Mouse (Mus musculus) heart, adult 2 months (tissue): Measurements from ENCODE around the gene Rcc2.
A peak's percentile ranks its signal among the peaks of the same experiment; 100 is the strongest.

Experiments used
- CTCF ChIP-seq: fragments of 200-600 bp; IDR thresholded peaks from 2 replicates; pipeline ENCODE4 v1.8.1; 2022; ENCODE audit warnings: antibody characterized with exemption, mild to moderate bottlenecking, moderate library complexity
- EP300 ChIP-seq: fragments of 200-500 bp; IDR thresholded peaks from 2 replicates; pipeline ENCODE4 v1.6.1; 2011; ENCODE audit warnings: low read depth, low read length, control low read depth; ENCODE audit not compliant: insufficient read depth
- POLR2A ChIP-seq: fragments of 200-500 bp; IDR thresholded peaks from 2 replicates; pipeline ENCODE4 v1.6.1; 2011; ENCODE audit warnings: mild to moderate bottlenecking, low read depth, low read length, control low read depth; ENCODE audit not compliant: insufficient read depth

GRCm38 (mm10) chr4:140679038-140679437, 21.3 kb upstream of the Rcc2 start:
- TF ChIP-seq CTCF = peak; percentile 75
- no peak for TF ChIP-seq POLR2A
- peak; percentile 53; the same call in 1 of the 2 replicates for TF ChIP-seq EP300
